Mouse (Mus musculus): ENCODE results near the gene Csmd2. TPM values are rescaled to one million over a fixed set of nuclear protein-coding genes. Genes with fewer than 3 reads are reported as not detected.

Csmd2 gene
- polyA plus RNA-seq (2012; rRNA removed) = 0.04 and 0.07 TPM in 2 replicates

DNA sequence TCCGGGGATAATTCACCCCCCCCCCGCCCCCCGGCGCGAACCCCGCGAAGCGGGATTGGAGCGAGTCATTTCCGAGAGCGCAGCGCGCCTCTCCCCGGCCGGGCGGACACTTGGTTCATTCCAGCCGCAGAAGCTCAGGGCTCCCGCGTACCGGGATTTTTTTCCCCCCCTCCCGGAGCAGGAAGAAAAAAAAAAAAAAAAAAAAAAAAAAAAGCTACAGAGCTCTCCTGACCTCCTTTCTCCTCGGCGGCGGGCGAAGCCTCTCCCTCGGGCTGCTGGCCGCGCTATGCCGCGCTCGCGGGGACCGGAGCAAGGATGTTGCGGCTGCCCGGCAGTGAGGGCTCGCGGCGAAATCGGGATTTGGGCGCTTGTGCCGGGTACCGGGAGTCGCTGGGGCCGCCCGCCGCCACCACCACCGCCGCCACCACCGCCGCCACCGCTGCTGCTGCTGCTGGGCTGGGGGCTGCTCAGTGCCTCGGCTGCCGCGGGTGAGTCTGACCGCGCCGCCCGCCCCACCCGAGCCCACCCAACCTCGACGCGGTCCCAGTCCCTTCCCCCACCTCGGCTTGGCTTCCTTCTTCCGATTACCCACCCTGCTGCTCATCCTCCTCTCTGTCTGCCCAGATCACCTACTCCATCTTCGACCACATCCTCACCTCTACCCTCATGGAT lies at the start of gene Csmd2:
Gene Csmd2, plus strand, starts transcription at position 74 of the 672 bp plus-strand sequence.
- Histone ChIP-seq H3K4me1 (ENCODE audit: control insufficient read depth, insufficient read depth, insufficient read length) (no peaks in the 10 kb centered on the region), H3K36me3 (ENCODE audit: control insufficient read depth, insufficient read depth, low read length) (no peaks in the 10 kb centered on the region), H3K4me3 (ENCODE audit: extremely low read depth, insufficient read depth, insufficient read length) (no peak within 1 kb of the TSS), H3K27me3 (ENCODE audit: control insufficient read depth, insufficient read depth, low read length) (peaks cover 5% of the 10 kb centered on the region; the same call in 1 of the 2 replicates), H3K27ac (ENCODE audit: insufficient read depth, low read length) (no peak within 1 kb of the TSS)
- 4% methylated on average over 43 of the region's 65 CpGs for WGBS
- DNase-seq (ENCODE audit: low read depth in 1 of 2, low spot score in 2 of 2) = no peak
- TF ChIP-seq POLR2A (IDR thresholded peaks at IDR 0.05; ENCODE audit: low read depth, low read length) (no peak), CTCF (IDR thresholded peaks at IDR 0.05; ENCODE audit: extremely low read depth, insufficient read depth, insufficient read length, insufficient replicate concordance) (no peak)

DNA sequence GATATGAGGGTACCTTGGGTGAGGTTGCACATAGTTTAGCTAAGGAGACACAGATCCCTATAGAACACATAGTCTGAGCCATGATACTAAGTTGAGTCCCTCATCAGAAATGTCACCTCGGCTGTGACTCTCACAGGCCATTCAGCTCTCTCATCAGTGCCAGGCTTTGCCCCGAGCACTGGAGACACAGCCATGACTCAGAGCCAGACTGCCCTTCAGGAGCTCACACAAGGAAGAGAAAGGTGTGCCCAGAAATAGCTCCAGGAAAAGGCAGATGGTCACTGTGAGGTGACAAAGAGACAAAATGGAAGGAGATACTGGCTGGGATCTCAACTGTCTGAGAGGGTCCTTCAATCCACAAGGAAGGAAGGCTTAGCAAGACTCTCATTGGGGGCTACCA lies 40.0 kb upstream of the Csmd2 start:
- H3K36me3 ChIP-seq (ENCODE audit: control insufficient read depth, insufficient read depth, low read length) = no peaks in the 10 kb centered on the region
- no peak for DNase-seq (ENCODE audit: low read depth in 1 of 2, low spot score in 2 of 2)
- TF ChIP-seq POLR2A (IDR thresholded peaks at IDR 0.05; ENCODE audit: low read depth, low read length) = no peak
- no peak for TF ChIP-seq CTCF (IDR thresholded peaks at IDR 0.05; ENCODE audit: extremely low read depth, insufficient read depth, insufficient read length, insufficient replicate concordance)
- H3K27ac ChIP-seq (ENCODE audit: insufficient read depth, low read length) = no peak overlapping the region
- 71% methylated on average over 2 of the region's 2 CpGs for WGBS
- H3K4me3 ChIP-seq (ENCODE audit: extremely low read depth, insufficient read depth, insufficient read length) = no peak overlapping the region
- no peaks in the 10 kb centered on the region for H3K4me1 ChIP-seq (ENCODE audit: control insufficient read depth, insufficient read depth, insufficient read length)
- H3K27me3 ChIP-seq (ENCODE audit: control insufficient read depth, insufficient read depth, low read length) = no peaks in the 10 kb centered on the region

DNA sequence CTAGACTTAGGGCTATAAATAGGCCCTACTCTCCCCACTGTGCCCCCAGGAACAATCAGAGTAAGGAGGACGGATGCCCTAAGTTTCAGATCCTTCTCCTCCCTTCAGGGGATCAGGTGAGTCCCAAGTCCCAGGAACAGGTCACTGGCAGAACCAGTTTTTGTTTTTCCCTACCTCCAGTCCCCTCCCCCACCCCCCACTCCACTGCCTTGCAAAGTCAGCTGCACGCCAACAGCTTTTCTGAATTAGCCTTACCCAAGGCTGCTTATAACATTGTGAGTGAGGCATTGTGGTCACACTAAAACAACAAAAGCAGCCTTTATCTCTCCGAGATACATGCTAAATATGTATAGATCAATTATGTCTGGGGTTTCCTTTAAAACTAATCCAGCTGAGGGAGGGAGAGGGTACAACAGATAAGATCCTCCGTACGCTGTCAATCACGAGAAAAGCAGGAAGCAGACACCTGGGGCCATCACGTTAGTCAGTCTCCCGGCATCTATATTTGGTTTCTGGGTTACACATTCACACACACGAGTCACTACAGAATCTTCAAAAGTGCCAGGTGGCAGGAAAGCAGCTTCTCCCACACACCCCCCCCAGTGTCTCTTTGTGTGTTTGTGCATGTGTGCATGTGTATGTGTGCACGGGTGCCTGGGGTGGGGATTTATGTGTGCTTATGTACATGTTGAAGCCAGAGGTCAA lies 34.5 kb upstream of the Csmd2 start:
- Histone ChIP-seq H3K27me3 (ENCODE audit: control insufficient read depth, insufficient read depth, low read length) (no peaks in the 10 kb centered on the region), H3K27ac (ENCODE audit: insufficient read depth, low read length) (no peak overlapping the region), H3K4me3 (ENCODE audit: extremely low read depth, insufficient read depth, insufficient read length) (no peak overlapping the region), H3K36me3 (ENCODE audit: control insufficient read depth, insufficient read depth, low read length) (no peaks in the 10 kb centered on the region), H3K4me1 (ENCODE audit: control insufficient read depth, insufficient read depth, insufficient read length) (no peaks in the 10 kb centered on the region)
- DNase-seq (ENCODE audit: low read depth in 1 of 2, low spot score in 2 of 2) = no peak
- WGBS = 63% methylated on average over 10 of the region's 10 CpGs
- TF ChIP-seq CTCF (IDR thresholded peaks at IDR 0.05; ENCODE audit: extremely low read depth, insufficient read depth, insufficient read length, insufficient replicate concordance) (no peak), POLR2A (IDR thresholded peaks at IDR 0.05; ENCODE audit: low read depth, low read length) (no peak)

DNA sequence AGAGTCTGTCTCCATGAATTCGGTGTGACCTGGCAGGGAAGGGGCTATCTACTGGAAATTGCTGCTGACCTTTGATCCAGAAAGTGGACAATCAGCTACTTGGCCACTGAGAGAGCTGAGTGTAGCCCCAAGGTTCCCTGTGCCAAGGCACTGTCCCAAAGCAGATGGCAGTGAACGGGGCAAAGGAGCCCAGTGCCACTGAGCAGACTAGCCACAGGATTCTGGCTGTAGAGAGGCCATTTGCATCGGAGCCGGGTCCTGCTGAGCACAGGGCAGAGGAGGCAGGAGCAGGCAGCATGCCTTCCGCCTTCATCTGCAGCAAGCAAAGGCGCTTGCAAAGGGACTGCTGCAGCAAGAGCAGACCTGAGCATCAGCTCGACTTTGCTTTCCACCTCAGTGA lies 18.6 kb upstream of the Csmd2 start:
- WGBS = 12% methylated on average over 7 of the region's 7 CpGs
- DNase-seq (ENCODE audit: low read depth in 1 of 2, low spot score in 2 of 2) = no peak
- H3K4me1 ChIP-seq (ENCODE audit: control insufficient read depth, insufficient read depth, insufficient read length) = no peaks in the 10 kb centered on the region
- H3K27ac ChIP-seq (ENCODE audit: insufficient read depth, low read length) = no peak overlapping the region
- no peaks in the 10 kb centered on the region for H3K36me3 ChIP-seq (ENCODE audit: control insufficient read depth, insufficient read depth, low read length)
- H3K27me3 ChIP-seq (ENCODE audit: control insufficient read depth, insufficient read depth, low read length) = no peaks in the 10 kb centered on the region
- H3K4me3 ChIP-seq (ENCODE audit: extremely low read depth, insufficient read depth, insufficient read length) = no peak overlapping the region
- TF ChIP-seq CTCF (IDR thresholded peaks at IDR 0.05; ENCODE audit: extremely low read depth, insufficient read depth, insufficient read length, insufficient replicate concordance) (no peak), POLR2A (IDR thresholded peaks at IDR 0.05; ENCODE audit: low read depth, low read length) (no peak)

DNA sequence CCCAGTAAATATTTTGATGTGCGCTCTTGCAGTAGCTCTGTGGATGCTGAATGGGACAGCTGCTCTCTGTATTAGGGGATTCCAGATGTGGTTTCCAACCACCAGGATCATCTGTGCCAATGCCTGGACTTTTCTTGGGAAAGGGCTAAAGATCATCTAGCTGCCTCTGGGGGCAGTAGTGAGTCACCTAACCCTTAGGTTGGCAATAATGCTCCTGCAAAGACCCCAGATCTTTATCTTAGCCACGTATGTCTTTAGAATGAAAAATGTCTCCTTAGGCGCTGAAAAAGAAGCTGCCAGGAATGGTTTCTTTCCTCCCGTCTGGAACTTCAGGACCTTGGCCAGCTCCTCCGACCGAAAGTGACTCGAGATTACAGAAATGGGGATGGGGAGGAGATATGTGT lies 17.6 kb upstream of the Csmd2 start:
- H3K4me1 ChIP-seq (ENCODE audit: control insufficient read depth, insufficient read depth, insufficient read length) = no peaks in the 10 kb centered on the region
- no peak overlapping the region for H3K4me3 ChIP-seq (ENCODE audit: extremely low read depth, insufficient read depth, insufficient read length)
- DNase-seq (ENCODE audit: low read depth in 1 of 2, low spot score in 2 of 2) = no peak
- H3K27me3 ChIP-seq (ENCODE audit: control insufficient read depth, insufficient read depth, low read length) = no peaks in the 10 kb centered on the region
- no peaks in the 10 kb centered on the region for H3K36me3 ChIP-seq (ENCODE audit: control insufficient read depth, insufficient read depth, low read length)
- H3K27ac ChIP-seq (ENCODE audit: insufficient read depth, low read length) = no peak overlapping the region
- no peak for TF ChIP-seq CTCF (IDR thresholded peaks at IDR 0.05; ENCODE audit: extremely low read depth, insufficient read depth, insufficient read length, insufficient replicate concordance)
- 11% methylated on average over 7 of the region's 7 CpGs for WGBS

DNA sequence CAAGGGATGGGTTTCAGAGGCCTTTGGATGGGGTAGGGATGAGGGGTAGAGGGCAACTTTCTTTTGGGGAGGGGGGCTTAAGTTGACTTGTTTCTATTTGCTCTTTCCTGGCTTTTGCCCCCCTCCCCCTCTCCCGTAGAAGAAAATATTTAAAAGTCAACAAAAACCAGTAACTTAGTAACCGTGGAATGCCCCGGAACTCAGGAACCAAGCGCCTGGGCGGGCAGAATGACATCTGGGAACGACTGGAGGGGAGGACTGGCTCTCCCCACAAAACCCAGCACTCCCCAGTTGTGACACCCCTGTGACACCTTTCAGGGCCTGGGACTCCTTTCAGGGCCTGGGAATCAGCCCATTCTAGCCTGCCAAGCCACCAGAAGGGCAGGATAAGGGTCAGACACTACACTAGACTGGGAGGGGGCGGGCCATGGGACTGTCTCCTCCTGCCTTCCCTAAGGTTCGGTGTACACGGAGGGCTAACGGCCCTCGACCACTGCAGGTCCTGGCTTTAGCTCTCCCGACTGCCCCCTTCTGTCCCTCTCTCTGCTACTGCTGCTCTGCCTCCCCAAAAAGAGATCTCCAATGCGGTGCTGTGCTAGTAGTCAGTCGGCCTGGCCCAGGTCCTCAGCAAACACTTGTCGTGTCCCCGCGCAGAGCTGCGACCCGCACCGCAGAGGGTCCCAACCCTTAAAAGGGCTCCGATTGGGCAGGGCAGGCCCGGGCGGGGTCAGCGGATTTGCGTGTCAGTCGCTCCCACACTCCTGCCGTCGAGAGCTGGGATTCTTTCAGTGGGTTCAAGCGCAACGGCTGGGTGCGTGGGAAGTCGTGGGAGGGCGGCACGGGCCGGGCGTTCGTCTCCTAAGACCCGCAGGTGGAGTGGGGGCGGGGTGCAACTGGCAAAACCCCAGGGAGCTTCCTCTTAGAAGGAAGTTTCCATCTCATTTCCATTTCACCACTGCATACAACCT lies 16.5 kb upstream of the Csmd2 start, which contains the start of gene CK137956:
Gene CK137956, minus strand, starts transcription at position 51 of the 968 bp plus-strand sequence.
- 12% methylated on average over 39 of the region's 39 CpGs for WGBS
- TF ChIP-seq CTCF (IDR thresholded peaks at IDR 0.05; ENCODE audit: extremely low read depth, insufficient read depth, insufficient read length, insufficient replicate concordance) (no peak), POLR2A (IDR thresholded peaks at IDR 0.05; ENCODE audit: low read depth, low read length) (no peak)
- Histone ChIP-seq H3K4me1 (ENCODE audit: control insufficient read depth, insufficient read depth, insufficient read length) (no peaks in the 10 kb centered on the region), H3K27ac (ENCODE audit: insufficient read depth, low read length) (no peak within 1 kb of the TSS), H3K27me3 (ENCODE audit: control insufficient read depth, insufficient read depth, low read length) (no peaks in the 10 kb centered on the region), H3K4me3 (ENCODE audit: extremely low read depth, insufficient read depth, insufficient read length) (no peak within 1 kb of the TSS), H3K36me3 (ENCODE audit: control insufficient read depth, insufficient read depth, low read length) (no peaks in the 10 kb centered on the region)
- DNase-seq (ENCODE audit: low read depth in 1 of 2, low spot score in 2 of 2) = no peak

Measured in spleen, adult 2 months (tissue).